Mouse (Mus musculus) lung, postnatal 0 days (tissue): ENCODE measurements around the gene Stxbp4. TPM values are rescaled to one million over a fixed set of nuclear protein-coding genes. Genes with fewer than 3 reads are reported as not detected.

ENCODE experiments used
- ATAC-seq: fragments of 200-750 bp; cut with Nextera tagmentation; 2 replicates; pipeline ENCODE4 v1.8.0; 2017; ENCODE audit warnings: moderate library complexity
- DNase-seq: peaks from one replicate; pipeline ENCODE4 v3.0.0-alpha.2; 2016; ENCODE audit warnings: low spot score
- H3K27ac ChIP-seq: fragments of 300-500 bp; sonication (generic); 2 replicates; pipeline ENCODE4 v1.5.1; 2014; ENCODE audit warnings: antibody characterized with exemption, mild to moderate bottlenecking, low read length, mixed read lengths
- H3K27me3 ChIP-seq: fragments of 300-500 bp; sonication (generic); replicated peaks from 2 replicates; pipeline ENCODE4 v1.6.1; 2014; ENCODE audit warnings: low read length, mixed read lengths; ENCODE audit not compliant: insufficient read depth
- H3K36me3 ChIP-seq: fragments of 300-500 bp; sonication (generic); 2 replicates; pipeline ENCODE4 v1.6.1; 2014; ENCODE audit warnings: low read length, mixed read lengths; ENCODE audit not compliant: insufficient read depth
- H3K4me1 ChIP-seq: fragments of 300-500 bp; sonication (generic); 2 replicates; pipeline ENCODE4 v1.6.1; 2014; ENCODE audit warnings: antibody characterized with exemption, low read depth, low read length, mixed read lengths; ENCODE audit not compliant: insufficient read depth
- H3K4me2 ChIP-seq: fragments of 300-500 bp; sonication (generic); replicated peaks from 2 replicates; pipeline ENCODE4 v1.6.1; 2014; ENCODE audit warnings: low read depth, mild to moderate bottlenecking, low read length, moderate library complexity, mixed read lengths
- H3K4me3 ChIP-seq: fragments of 300-500 bp; sonication (generic); 2 replicates; pipeline ENCODE4 v1.5.1; 2014; ENCODE audit warnings: low read depth, low read length
- H3K9ac ChIP-seq: fragments of 300-500 bp; sonication (generic); replicated peaks from 2 replicates; pipeline ENCODE4 v1.6.1; 2014; ENCODE audit warnings: low read depth, mild to moderate bottlenecking
- H3K9me3 ChIP-seq: fragments of 300-500 bp; sonication (generic); 2 replicates; pipeline ENCODE4 v1.6.1; 2016; ENCODE audit warnings: low read length, mixed read lengths
- CTCF ChIP-seq: IDR thresholded peaks from 2 replicates; pipeline ENCODE4 v1.5.1; 2016; ENCODE audit warnings: antibody characterized with exemption, mild to moderate bottlenecking
- WGBS: fragments of 180-500 bp; shearing (Covaris S2); extraction: QIAGEN DNeasy Blood & Tissue Kit; methylation state at CpG from one replicate; pipeline ENCODE4 v1.1.7; 2014; 5-methylcytosine and 5-hydroxymethylcytosine counted together
- polyA plus RNA-seq: library from polyadenylated mRNA; unstranded; fragments of >200 nt; fragmentation: Nextera tagmentation; extraction: Ambion mirVana; gene quantifications from 2 replicates; pipeline ENCODE4 v1.2.1, GENCODE M21; 2015

The Stxbp4 gene
- polyA plus RNA-seq, 1 experiment from 2014 or later, result 4.2 TPM

GRCm38 (mm10) chr11:90438768-90439167 is 199.1 kb downstream of the Stxbp4 start:
- H3K9ac ChIP-seq, result no peak overlapping the region
- DNase-seq (no peak), ATAC-seq (no peak)
- H3K9me3 ChIP-seq, result no peaks in the 10 kb centered on the region
- H3K4me2 ChIP-seq, result no peak overlapping the region
- H3K4me1 ChIP-seq, result no peaks in the 10 kb centered on the region
- no peak for TF ChIP-seq CTCF
- WGBS, result 51% methylated on average over 5 of the region's 5 CpGs
- H3K4me3 ChIP-seq, result no peak overlapping the region
- no peak overlapping the region for H3K27ac ChIP-seq
- H3K36me3 ChIP-seq, result no peaks in the 10 kb centered on the region
- no peaks in the 10 kb centered on the region for H3K27me3 ChIP-seq

Other genes starting within 250 kb of the Stxbp4 start
- 1.8 and 2.1 TPM in 2 replicates for gene Hlf, start 247.2 kb downstream of the Stxbp4 start, polyA plus RNA-seq
- 17.6 and 20.0 TPM in 2 replicates for gene Cox11, start 89 bp upstream of the Stxbp4 start, polyA plus RNA-seq
- gene Tom1l1, start 50.3 kb upstream of the Stxbp4 start, polyA plus RNA-seq, result 31.9 and 32.5 TPM in 2 replicates